In genomic region chr10:34171660-34172059, GRCm38 (mm10) we compare ENCODE assay signal across 16 mouse cellular contexts. TPM values are rescaled to one million over a fixed set of nuclear protein-coding genes. Genes with fewer than 3 reads are reported as not detected.
DNase-seq lines count a peak whose midpoint lies in the region; TF ChIP-seq lines count a peak whose summit lies in the region.
"Had no signal": no experiment of that assay in that cellular context is flagged by ENCODE, and none has a peak within 500 bp of the region (broad histone marks: within the 10 kb centered on the region; RNA-seq: fewer than 3 reads in every experiment).

No protein-coding gene starts in this region.

- no peak overlapping the region for H3K27ac ChIP-seq in heart, embryonic 10.5 days
- H3K27ac ChIP-seq in spleen, adult 2 months (ENCODE audit: insufficient read depth, low read length), result peak overlapping the region; percentile 40
- no peak overlapping the region for H3K27ac ChIP-seq in left cerebral cortex, adult 2 months
- H3K27ac ChIP-seq: embryonic facial prominence, embryonic 10.5 days; kidney, postnatal 0 days; limb, embryonic 13.5 days had no signal

- TF ChIP-seq CTCF in spleen, adult 2 months (IDR thresholded peaks at IDR 0.05; ENCODE audit: extremely low read depth, insufficient read depth, insufficient read length, insufficient replicate concordance), result no peak
- TF ChIP-seq CTCF in left cerebral cortex, adult 2 months (IDR thresholded peaks at IDR 0.05), result no peak

- TF ChIP-seq POLR2A in spleen, adult 2 months (IDR thresholded peaks at IDR 0.05; ENCODE audit: low read depth, low read length), result no peak

- no peaks in the 10 kb centered on the region for H3K27me3 ChIP-seq in heart, embryonic 10.5 days (ENCODE audit: insufficient read depth, poor library complexity, severe bottlenecking)
- no peaks in the 10 kb centered on the region for H3K27me3 ChIP-seq in spleen, adult 2 months (ENCODE audit: control insufficient read depth, insufficient read depth, low read length)
- H3K27me3 ChIP-seq: limb, embryonic 13.5 days; Patski had no signal

- WGBS in heart, embryonic 10.5 days, result 79% methylated on average over 4 of the region's 4 CpGs
- WGBS in spleen, adult 2 months, result 26% methylated on average over 4 of the region's 4 CpGs

- H3K4me1 ChIP-seq in heart, embryonic 10.5 days, result peaks cover 11% of the 10 kb centered on the region; the same call in 1 of the 2 replicates
- H3K4me1 ChIP-seq in spleen, adult 2 months (ENCODE audit: control insufficient read depth, insufficient read depth, insufficient read length), result peaks cover 22% of the 10 kb centered on the region

- intact Hi-C loops in heart, postnatal 10 days (cut with DNase I), result no loop called here
- intact Hi-C loops in left cerebral cortex, adult 2 months (cut with DNase I), result no loop called here

- peak; percentile 19 to 26 for DNase-seq in heart, postnatal 10 days
- no peak for DNase-seq in heart, embryonic 10.5 days (ENCODE audit: low spot score)
- peak; percentile 14 to 21 for DNase-seq in spleen, adult 2 months (ENCODE audit: low read depth in 1 of 2, low spot score in 2 of 2)
- no peak for DNase-seq in spleen, postnatal 14 days (ENCODE audit: low spot score in 2 of 2)
- DNase-seq in NIH3T3 (ENCODE audit: low read depth), result peak; percentile 35
- peak; percentile 21 to 43 for DNase-seq in monocyte, adult 2 months (ENCODE audit: low read depth in 1 of 2, low spot score in 2 of 2)
- DNase-seq in adrenal gland, adult 18-20 months (ENCODE audit: low spot score in 2 of 2), result no peak
- no peak for DNase-seq in left cerebral cortex, adult 2 months (ENCODE audit: extremely low spot score in 1 of 2, low spot score in 2 of 2)
- DNase-seq: cerebellum, adult 9-11 months; gastrocnemius, postnatal 36 days; midbrain, embryonic 14.5 days had no signal

- no peaks in the 10 kb centered on the region for H3K9me3 ChIP-seq in heart, embryonic 10.5 days
- H3K9me3 ChIP-seq: embryonic facial prominence, embryonic 10.5 days; limb, embryonic 13.5 days had no signal

- no peaks in the 10 kb centered on the region for H3K36me3 ChIP-seq in heart, embryonic 10.5 days
- no peaks in the 10 kb centered on the region for H3K36me3 ChIP-seq in spleen, adult 2 months (ENCODE audit: control insufficient read depth, insufficient read depth, low read length)
- H3K36me3 ChIP-seq: embryonic facial prominence, embryonic 10.5 days had no signal

- H3K4me3 ChIP-seq in heart, embryonic 10.5 days, result no peak overlapping the region
- H3K4me3 ChIP-seq in spleen, adult 2 months (ENCODE audit: extremely low read depth, insufficient read depth, insufficient read length), result no peak overlapping the region
- no peak overlapping the region for H3K4me3 ChIP-seq in left cerebral cortex, adult 2 months
- H3K4me3 ChIP-seq: embryonic facial prominence, embryonic 10.5 days; limb, embryonic 13.5 days had no signal

RNA-seq across cellular contexts. Expression of gene Dse, which starts 35.9 kb away (rescaled TPM):
- total RNA-seq in heart, postnatal 10 days (2021), result 1 to 10 TPM; 8.6 to 10.0 TPM
- polyA plus RNA-seq in heart, embryonic 10.5 days (2016; fragmentation: Nextera tagmentation; extraction: Ambion mirVana), result 20.9 and 22.8 TPM in 2 replicates
- polyA plus RNA-seq in spleen, adult 2 months (2012; rRNA removed), result 12.0 and 12.9 TPM in 2 replicates
- total RNA-seq in adrenal gland, adult 18-20 months (2021), result 1 to 10 TPM; 8.6 to 9.8 TPM
- total RNA-seq in left cerebral cortex, adult 2 months (2021), result 1 to 10 TPM; 6.3 to 7.4 TPM

RNA-seq across cellular contexts. Expression of gene Calhm6, which starts 43.9 kb away (rescaled TPM):
- total RNA-seq in heart, postnatal 10 days (2021), result under 1 TPM in 1 of 2 experiments, not detected in 1; 0.40 TPM
- polyA plus RNA-seq in heart, embryonic 10.5 days (2016; fragmentation: Nextera tagmentation; extraction: Ambion mirVana), result 0.48 and 0.88 TPM in 2 replicates
- 32.0 and 46.3 TPM in 2 replicates for polyA plus RNA-seq in spleen, adult 2 months (2012; rRNA removed)
- total RNA-seq in adrenal gland, adult 18-20 months (2021), result under 1 TPM; 0.45 to 0.56 TPM
- total RNA-seq in left cerebral cortex, adult 2 months (2021), result under 1 TPM in 1 of 2 experiments, not detected in 1; 0.33 TPM
- total RNA-seq: gastrocnemius, postnatal 36 days had no signal
- polyA plus RNA-seq: neural tube, embryonic 11.5 days; Patski had no signal

Comparison
In these comparisons a context has a peak if more than half of its experiments do, and no peak if none do; other contexts are left out.
1. DNase-seq: peak in heart, postnatal 10 days (2 of 2), spleen, adult 2 months (2 of 2), NIH3T3 (single experiment) and monocyte, adult 2 months (2 of 2); none in heart, embryonic 10.5 days (single experiment), spleen, postnatal 14 days (0 of 2), adrenal gland, adult 18-20 months (0 of 2) and left cerebral cortex, adult 2 months (0 of 2).